Mouse (Mus musculus) brain, adult 2 months (tissue): ENCODE measurements around the gene Ascc2.
"Not testable (repeated sequence)": the region's sequence is repeated elsewhere in the genome, so short reads cannot be mapped to it uniquely, and the experiment has no call there.

Experiments
- DNase-seq: peaks from one replicate; pipeline ENCODE4 v3.0.0; 2011; ENCODE audit warnings: low read depth, low spot score

Ascc2 gene

DNA sequence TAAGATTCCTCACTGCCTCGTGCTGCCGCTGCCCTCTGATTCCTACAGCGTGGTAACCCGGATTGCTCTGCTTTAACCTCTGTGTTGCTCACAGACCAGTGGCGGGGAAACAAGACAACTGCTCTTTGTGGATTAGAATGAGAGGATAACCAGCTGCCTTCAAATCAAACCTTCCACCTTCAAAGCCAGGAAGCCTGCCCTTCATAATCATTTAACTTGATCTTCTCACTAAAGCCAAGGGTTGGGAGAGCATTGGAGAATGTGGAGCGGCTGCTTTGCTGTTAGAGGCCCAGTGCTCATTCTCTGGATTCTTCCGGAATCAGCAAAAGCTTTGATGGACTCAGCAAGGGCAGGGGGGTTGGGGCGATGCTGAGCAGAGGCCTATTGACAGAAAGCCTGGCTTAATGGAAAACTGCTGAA, 7.7 kb upstream of the Ascc2 start:
- DNase-seq, result no peak

DNA sequence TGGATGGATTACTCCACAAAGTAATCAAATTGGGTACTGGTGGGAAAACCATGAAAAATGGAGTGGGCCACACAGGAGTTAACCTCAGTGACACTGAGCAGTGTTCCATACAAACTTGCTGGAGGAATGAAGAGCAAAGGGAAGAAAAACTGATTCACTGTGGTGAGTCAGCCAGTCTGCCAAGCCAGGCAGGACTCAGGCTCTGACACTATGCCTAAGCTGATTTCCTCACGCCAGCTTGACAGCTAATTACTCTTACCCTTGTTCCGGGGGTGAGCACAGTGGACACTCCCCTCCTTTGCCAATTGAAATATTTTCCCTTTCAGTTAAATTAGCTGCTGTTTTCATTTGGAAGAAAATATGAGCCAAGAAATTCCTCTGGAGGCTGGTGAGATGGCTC, 4.1 kb upstream of the Ascc2 start:
- DNase-seq, result no peak

DNA sequence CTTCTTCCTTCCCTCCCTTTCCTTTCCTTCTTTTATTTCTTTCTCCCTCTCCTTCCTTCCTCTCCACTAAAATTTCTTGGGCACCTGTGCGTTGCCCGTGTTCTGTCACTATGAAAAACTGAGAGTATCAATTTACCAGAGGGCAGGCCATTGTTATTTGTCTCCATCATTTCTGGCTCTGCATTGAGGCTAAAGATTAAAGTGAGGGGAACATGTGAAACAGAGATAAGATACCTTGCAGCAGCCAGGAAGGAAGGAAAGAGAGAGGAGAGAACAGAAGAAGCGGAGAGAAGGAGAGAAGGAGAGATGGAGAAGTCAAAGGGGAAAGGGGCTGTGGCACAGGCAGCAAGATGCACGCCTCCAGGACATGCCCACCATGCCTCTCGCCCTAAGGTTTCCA, 3.2 kb upstream of the Ascc2 start:
- DNase-seq, result no peak

DNA sequence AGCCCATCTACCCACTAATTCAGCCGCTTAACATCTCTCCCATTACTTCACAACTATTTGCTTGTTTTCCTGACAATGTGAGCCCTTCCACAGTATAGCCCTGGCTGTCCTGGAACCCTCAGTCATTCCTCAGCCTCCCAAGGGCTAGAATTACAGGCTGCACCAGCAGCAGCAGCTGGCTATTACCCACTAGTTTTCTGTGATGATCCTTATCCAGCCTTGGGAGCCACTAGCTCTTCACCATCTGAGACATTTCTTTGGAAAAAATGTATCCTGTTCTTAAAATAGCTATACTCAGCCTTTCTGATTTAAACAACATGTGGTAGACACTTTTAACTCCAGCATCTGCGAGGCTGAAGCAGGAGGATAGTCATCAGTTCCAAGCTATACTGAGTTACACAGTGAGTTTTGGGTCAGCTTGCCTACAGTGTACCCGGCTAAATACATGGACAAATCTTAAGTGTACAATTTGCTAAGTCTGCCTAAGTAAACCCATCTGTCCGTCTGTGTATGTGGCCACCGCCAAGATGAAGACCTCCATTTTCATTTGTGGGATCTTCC, 685 bp upstream of the Ascc2 start:
- DNase-seq, result peak; percentile 55

DNA sequence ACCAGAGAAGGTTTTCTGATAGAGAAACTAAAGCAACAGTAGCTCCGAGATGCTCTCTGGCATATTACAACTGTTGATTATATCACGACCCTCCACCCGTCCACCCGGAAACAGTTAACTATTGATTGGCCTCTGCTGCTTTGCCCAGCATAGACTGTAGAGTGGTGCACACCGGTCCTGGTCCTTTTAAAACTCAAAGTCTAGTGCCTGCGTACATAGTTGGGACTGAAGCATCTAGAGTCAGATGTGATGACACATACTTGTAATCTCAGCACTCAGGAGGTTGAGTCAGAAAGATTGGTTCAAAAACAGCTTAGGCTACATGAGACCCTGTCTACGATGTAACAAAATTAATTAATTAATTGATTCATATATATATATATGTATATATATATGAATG, 714 bp downstream of the Ascc2 start:
- no peak for DNase-seq

DNA sequence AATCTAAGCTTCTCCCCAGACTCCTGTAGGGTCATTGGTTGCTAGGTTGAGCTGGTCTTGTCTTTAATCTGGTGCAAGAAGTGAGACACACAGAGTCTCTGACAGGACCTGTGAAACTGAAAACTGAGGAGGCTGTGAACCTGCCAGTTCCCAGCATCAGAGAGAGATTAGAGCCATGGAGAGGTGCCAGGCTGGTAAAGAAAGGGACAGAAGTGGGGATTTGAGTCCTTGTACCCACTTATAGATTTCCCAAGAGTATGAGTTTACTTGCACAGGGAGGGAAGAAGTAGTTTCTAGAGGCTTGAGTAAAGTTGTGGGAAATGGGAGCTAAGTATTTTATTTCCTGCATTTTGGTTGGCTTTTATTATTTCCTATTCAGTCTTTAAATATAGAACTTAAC, 3.6 kb downstream of the Ascc2 start:
- DNase-seq, result no peak

DNA sequence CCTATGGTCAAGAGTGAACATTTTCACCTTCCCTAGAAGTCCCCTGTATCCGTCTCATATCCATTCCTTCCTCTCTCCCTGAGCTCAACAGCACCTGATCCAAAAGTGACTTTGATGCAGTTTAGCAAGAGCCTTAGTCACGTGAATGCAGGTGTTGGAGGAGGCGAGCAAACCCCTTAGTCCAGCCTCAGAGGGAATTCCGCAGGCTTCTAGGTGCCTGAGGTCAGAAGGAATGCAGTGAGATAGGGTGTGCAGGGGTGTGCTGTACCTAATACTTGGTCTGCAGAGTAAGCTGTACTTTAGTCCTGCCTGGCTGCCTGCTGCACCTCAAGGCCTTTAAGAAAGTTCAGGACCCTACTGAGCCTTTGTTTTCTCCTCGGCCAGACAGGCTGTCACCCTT, 6.2 kb downstream of the Ascc2 start:
- DNase-seq, result no peak

DNA sequence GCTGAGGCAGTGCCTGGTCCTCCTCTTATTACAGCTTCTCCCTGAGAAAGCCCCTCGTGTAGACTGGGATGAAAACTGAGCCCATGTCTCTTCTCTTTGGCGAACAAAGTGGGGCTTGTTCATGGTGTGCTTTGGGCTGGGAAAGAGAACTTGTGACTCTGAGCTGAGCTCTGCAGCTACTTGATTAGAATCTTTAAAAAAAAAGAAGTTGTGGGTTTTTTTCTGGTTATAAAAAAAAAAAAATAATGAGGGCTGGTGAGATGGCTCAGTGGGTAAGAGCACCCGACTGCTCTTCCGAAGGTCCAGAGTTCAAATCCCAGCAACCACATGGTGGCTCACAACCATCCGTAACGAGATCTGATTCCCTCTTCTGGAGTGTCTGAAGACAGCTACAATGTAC, 7.6 kb downstream of the Ascc2 start:
- DNase-seq, result not testable (repeated sequence)

DNA sequence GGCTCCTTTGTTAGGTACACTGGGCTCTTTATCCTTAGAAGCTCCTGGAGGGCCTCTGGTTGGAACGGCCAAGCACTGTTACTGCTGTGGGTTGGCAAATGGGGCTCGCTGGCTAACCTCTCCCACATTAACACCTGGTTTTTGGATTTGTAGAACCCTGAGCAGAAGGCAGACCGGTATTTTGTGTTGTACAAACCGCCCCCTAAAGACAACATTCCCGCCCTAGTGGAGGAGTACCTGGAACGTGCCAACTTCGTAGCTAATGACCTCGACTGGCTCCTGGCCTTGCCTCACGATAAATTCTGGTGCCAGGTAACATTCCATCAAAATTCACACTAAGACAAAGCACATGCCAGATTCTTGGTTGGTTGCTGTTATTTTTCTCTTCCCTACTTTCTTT, 8.9 kb downstream of the Ascc2 start:
- DNase-seq, result no peak

DNA sequence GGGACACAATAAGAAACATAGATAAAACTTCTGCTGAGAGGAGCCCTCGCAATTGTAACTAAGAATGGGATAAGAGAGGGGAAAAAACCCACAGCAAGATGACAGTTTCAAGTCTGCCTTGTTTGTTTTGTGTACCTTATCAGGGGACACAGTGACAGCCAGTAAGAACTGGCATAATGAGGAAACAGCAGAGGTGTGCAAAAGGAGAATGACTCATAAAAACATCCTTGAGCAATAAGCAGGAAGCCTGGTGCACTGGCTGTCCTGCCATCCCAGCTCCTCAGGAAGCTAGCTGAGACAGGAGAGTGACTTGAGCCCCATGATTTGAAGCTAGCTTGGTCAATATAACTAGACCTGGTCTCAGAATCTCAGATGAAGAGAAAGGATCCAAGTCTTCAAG, 22.3 kb downstream of the Ascc2 start:
- no peak for DNase-seq

DNA sequence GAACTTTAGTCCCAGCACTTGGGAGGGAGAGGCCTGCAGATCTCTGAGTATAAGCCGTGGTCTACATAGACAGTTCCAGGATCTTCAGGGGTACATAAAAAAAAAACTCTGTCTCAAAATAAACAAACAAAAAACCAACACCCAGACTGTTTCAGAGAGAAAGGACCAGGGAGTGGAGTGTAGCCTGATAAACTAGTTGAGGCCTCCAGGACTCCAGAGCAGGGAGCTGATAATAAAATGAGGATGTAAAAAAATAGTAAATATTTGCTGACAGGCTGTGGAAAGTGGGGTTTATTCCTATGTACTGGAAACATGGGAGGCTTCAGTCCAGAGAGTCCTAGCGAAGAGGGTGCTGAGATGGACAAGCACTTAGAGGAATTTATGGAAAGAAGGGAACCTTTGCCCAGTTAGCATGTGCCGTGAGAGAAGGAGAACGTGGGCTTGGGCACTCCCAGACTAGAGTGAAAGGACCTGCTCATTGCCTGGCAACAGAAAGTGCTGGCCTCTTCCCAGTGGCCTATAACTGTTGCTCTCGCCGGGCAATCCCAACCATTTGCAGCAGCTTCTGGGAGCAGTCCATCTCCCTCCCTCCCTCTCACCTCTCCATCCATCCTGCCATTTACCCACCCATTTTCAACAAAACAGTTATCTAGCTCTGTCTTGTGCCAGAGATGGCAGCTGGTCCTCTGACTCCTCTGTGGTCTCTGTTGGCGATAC, 22.9 kb downstream of the Ascc2 start:
- peak; percentile 21 for DNase-seq

DNA sequence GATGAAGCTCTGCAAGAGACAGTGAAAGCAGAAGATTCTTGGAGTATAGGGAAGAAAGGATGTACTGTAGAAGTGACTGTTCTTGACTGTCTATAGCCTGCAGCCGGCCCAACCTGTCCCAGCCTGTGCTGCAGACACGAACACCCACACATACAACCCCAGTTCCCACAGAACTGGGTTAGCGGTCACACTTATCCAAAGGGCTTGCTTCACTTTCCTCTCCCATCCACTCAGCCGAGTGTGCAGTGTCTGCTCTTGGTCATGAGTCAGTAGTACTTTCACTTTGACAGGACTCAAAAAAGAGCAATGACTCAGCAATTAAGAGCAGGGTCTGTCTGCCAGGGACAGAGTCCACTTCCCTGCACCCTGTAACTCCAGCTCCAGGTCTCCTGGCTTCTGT, 23.8 kb downstream of the Ascc2 start:
- peak; percentile 65 for DNase-seq

DNA sequence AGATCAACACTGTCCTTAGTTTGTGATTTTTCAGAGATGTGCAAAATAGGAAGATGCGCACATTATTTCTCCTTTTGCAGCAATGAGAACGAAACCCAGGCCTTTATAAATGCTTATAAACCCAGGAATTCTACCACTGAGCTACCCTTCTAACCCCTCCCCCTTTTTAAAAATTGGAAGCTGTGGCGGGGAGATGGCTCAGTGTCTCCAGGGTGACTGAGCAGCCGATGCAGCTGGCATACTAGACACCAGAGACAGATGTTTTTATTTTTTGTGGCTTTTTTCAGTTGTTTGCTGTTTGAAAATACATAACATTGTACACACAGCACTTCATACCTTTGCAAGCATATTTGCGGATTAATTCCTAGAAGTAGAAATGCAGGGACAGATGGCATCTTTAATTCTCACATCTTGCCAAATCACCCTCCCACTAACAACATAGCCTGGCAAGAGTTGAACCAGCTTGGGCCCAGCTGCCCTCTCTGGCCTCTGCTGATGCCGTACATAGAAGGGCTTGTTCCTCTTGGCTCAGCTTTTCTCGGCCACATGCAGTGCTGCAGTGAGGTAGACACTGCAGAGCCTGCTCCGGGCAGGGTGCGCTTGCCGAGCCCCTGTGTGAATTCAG, 24.4 kb downstream of the Ascc2 start:
- DNase-seq, result peak; percentile 89

DNA sequence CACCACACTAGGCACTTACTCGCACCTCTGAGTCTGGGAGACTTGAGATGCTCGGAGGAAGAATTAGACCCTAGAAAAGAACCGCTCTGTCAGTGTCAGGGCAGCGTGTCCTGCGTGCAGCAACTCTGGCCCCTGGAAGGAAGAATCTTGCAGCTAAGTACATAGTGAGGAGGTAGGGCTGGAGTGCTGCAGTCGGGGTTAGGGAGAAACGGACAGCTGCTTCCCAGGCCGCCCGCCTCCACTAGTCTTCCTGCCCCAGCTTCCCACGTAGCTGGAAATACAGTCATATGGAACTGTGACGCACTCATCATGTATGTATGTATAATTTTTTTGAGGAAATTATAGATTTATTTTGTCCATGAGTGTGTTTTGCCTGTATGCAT, 24.9 kb downstream of the Ascc2 start:
- peak; percentile 13 for DNase-seq

DNA sequence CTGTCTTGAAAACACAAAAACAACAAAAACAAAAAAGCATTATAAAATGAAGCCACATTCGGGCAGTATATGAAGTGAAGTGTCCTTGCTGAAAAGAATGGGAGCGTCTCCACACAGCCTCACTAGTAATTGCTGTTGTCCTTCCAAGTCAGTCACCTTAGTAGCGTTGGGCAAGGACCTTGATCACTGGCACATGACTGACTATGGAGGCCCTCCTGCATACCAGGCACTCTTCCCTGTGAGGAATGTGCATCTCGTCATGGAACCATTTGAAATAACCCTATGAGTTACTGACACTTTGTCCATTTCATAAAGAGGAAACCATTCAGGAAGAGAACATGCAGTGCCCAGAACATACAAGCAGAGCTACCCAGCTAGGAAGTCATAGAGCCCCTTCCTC, 34.2 kb downstream of the Ascc2 start:
- DNase-seq, result no peak

DNA sequence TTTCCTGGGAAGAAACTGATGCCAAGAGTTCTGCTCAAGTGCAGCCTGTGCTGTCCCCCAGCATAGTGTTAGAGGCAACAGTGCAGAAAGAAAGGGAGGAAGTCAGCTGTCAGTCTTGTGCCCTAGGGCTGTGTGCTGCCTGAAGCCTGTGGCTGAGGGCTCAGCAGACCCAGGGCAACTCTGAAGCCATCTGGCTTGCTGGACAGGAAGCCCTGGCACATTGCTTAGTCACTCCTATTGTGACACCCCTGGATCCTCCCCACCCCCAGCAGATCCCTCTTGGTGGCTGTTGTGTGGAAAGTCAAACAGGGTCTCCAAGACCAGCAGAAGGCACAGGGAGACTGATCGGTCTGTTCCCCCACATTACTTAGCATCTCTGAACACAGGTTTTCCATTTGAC, 37.0 kb downstream of the Ascc2 start:
- no peak for DNase-seq

DNA sequence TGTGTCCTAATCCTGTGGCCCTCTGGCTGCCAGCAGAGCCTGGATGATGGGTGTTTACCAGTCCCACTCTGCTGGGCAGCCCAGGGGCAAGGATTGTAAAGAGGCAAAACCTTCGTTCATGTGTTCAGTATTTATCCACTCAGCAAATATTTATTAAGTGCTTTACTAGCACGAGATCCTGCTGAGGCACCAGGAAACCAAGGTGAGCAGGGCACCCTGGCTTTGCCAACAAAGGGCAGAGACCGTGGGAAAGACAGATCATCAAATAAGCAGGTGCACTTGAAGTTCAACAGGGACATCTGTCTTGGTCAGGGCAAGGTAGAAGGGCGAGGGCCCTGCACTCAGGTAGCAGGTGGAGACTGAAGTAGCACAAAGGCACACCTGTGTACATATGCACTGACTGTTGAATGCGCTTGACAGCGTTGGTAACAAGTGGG, 37.6 kb downstream of the Ascc2 start:
- DNase-seq, result no peak

DNA sequence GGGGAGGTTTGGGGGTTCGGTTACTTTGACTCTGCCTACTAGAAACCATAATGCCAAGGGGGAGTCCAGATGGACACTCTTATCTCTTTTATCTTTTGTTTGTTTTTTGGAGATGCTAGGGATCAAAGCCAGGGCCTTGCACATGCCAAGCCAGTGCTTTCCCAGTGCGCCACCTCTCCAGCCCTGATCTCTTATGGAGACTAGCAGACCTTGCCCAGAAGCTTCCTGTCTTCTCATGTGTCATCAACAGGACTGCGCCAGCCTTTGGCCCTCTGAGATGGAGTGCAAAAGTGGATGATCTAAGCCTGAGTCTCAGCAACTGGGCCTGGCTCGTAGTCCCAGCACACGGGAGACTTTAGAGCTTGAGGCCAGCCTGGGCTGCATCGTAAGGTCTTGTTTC, 38.1 kb downstream of the Ascc2 start:
- DNase-seq, result no peak

DNA sequence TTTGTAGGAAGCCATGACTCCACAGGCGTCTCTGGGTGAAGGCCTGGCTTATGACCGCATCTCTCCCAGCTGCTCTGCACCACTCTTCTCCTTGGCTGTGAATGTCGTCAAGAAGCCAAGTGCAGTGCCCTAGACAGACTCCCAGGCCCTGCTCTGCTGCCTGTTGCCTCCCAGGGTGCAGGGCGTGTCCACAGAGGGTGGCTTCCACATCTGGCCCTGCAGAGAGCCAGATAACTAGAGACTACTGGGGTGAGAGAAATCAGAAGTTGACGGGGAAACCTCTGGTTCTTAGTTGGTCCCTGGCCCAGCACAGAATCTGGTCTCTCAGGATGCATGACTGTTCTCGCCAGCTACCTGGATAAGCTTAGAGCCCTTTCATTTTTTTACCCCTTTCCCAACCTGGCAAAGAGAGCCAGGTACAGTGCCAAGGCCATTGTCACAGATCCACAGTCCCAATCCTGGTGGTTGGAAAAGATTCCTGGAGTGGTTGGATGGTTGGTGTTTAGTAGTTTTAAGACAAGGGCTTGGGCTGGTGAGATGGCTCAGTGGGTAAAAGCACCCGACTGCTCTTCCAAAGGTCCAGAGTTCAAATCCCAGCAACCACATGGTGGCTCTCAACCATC, 39.8 kb downstream of the Ascc2 start:
- DNase-seq, result no peak

DNA sequence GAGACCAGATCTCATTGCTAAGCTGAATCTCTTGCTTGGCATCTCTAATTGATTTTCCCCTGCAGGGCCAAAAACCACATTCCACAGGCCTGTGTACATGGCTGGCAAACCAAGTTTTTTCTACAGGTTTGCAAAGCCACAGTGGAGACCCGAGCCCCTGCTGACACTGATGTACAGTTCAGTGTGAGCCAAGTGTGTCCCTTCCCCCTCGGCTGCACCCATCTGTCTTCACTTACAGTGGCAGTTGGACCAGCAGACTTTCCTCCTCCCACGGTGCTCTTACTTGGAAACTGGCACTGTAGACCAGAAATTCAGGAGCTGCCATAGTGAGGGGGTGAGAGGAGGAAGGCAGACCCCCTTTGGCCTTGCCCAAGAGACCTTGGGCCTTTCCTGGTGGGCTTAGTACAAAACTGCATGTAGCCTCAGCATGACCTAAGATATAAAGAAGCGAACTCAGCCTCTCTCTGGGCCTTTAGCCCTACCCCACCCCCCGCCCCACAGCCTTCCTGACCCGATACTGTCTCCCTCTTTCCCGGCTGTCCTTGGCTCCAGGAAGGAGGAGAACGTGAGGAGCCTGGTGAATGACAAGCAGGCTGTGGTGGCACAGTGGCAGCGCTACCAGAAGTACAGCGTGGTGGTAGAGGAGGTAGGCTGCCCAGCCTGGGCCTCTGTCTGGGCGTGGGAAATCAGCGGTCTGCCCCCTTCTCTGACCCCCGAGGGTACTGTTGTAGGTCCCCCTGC, 41.3 kb downstream of the Ascc2 start:
- peak; percentile 87 for DNase-seq

DNA sequence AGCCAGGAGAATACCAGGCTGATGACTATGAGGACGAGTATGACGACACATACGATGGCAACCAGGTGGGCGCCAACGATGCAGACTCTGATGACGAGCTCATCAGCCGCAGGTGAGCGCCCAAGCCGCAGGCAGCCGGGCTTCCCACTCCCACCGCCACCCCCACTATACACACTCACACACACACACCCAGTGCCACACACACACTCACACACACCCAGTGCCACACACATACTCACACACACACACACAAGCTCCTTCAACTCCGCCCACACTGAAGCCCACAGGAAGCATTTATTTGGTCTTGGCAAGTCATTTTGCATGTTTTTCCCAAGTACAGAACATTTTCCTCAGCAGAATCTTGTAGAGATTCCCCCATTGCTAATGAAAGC, 41.9 kb downstream of the Ascc2 start:
- peak; percentile 71 for DNase-seq

DNA sequence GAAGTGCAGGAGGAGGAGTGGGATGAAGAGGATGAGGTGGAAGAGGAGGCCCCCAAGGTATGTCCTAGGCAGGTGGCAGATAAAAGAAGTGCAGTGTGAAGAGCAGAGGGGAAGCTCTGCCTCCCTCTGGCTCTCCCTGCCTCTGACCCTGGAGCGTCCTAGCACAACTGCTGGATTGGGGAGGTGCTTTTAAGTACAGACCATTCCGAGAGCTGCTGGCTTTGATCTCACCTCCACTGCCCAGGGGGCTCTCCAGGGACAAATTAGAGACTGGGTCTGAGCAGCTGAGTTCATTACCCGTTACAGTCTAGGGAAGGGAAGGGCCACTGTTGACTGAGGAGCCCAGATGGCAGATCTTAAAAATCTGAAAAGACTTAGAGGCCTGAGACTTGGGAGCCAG, 42.6 kb downstream of the Ascc2 start:
- no peak for DNase-seq
